Mouse (Mus musculus) limb, embryonic 12.5 days (tissue): ENCODE results near the gene Slc24a2. TPM values are rescaled to one million over a fixed set of nuclear protein-coding genes. Genes with fewer than 3 reads are reported as not detected.

Source experiments
- ATAC-seq: fragments of 200-750 bp; cut with Nextera tagmentation; 2 replicates; pipeline ENCODE4 v1.8.0; 2017; ENCODE audit warnings: low read depth, moderate TSS enrichment; ENCODE audit not compliant: insufficient number of reproducible peaks, insufficient read depth, low FRiP score, low TSS enrichment
- H3K27ac ChIP-seq: fragments of 300-500 bp; sonication (generic); 2 replicates; pipeline ENCODE4 v1.5.1; 2016; ENCODE audit warnings: mild to moderate bottlenecking, moderate library complexity
- H3K27me3 ChIP-seq: fragments of 300-500 bp; sonication (generic); 2 replicates; pipeline ENCODE4 v1.6.1; 2016; ENCODE audit warnings: mild to moderate bottlenecking, moderate library complexity
- H3K36me3 ChIP-seq: fragments of 300-500 bp; sonication (generic); 2 replicates; pipeline ENCODE4 v1.6.1; 2016; ENCODE audit warnings: mild to moderate bottlenecking, moderate library complexity
- H3K4me1 ChIP-seq: fragments of 300-500 bp; sonication (generic); replicated peaks from 2 replicates; pipeline ENCODE4 v1.6.1; 2016
- H3K4me2 ChIP-seq: fragments of 300-500 bp; sonication (generic); 2 replicates; pipeline ENCODE4 v1.6.1; 2016; ENCODE audit warnings: mild to moderate bottlenecking, moderate library complexity
- H3K4me3 ChIP-seq: fragments of 300-500 bp; sonication (generic); replicated peaks from 2 replicates; pipeline ENCODE4 v1.5.1; 2016; ENCODE audit warnings: mild to moderate bottlenecking
- H3K9ac ChIP-seq: fragments of 300-500 bp; sonication (generic); replicated peaks from 2 replicates; pipeline ENCODE4 v1.6.1; 2016; ENCODE audit warnings: mild to moderate bottlenecking, moderate library complexity
- H3K9me3 ChIP-seq: fragments of 300-500 bp; sonication (generic); 2 replicates; pipeline ENCODE4 v1.6.1; 2016; ENCODE audit warnings: mild to moderate bottlenecking, moderate library complexity
- WGBS: fragments of 180-500 bp; shearing (Covaris S2); methylation state at CpG from one replicate; pipeline ENCODE4 v1.1.7; 2016; 5-methylcytosine and 5-hydroxymethylcytosine counted together
- polyA plus RNA-seq: library from polyadenylated mRNA; unstranded; fragments of >200 nt; fragmentation: Nextera tagmentation; extraction: Ambion mirVana; gene quantifications from 2 replicates; pipeline ENCODE4 v1.2.1, GENCODE M21; 2016

The Slc24a2 gene
- polyA plus RNA-seq, 1 experiment from 2014 or later, result 0.15 TPM

DNA sequence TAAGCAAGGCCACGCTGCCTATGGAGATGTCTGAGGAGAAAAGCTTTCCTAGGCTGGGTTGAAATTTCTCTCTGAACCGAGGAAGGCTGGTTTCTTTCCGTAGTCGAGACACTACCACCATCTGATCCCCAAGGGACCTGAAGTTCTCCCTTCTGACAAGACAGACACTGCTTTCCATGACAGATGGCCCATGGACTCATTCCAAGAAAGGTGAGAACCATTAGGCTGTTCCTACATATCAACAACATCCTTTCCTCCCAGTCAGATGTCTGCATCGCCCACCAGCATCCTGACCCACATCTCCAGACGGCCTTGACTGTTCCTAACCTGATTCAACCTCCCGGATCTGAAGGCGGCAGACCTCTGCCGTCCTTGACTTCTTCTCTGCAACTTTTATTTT is 187.0 kb downstream of the Slc24a2 start:
- Histone ChIP-seq H3K4me2 (no peak overlapping the region), H3K4me3 (no peak overlapping the region), H3K9ac (no peak overlapping the region), H3K27me3 (no peaks in the 10 kb centered on the region), H3K36me3 (no peaks in the 10 kb centered on the region), H3K4me1 (no peaks in the 10 kb centered on the region), H3K9me3 (no peaks in the 10 kb centered on the region), H3K27ac (no peak overlapping the region)
- WGBS, result 90% methylated on average over 9 of the region's 9 CpGs
- ATAC-seq, result no peak

GRCm38 (mm10) chr4:87041412-87041997 is 188.8 kb downstream of the Slc24a2 start:
- H3K27ac ChIP-seq, result no peak overlapping the region
- no peak overlapping the region for H3K4me2 ChIP-seq
- no peak for ATAC-seq
- WGBS, result 82% methylated on average over 7 of the region's 7 CpGs
- 0 out of 2 replicates have a peak, but pooled peaks cover 3% of the 10 kb centered on the region for H3K27me3 ChIP-seq
- H3K9me3 ChIP-seq, result no peaks in the 10 kb centered on the region
- no peak overlapping the region for H3K9ac ChIP-seq
- H3K4me3 ChIP-seq, result no peak overlapping the region
- no peaks in the 10 kb centered on the region for H3K36me3 ChIP-seq
- H3K4me1 ChIP-seq, result no peaks in the 10 kb centered on the region

- Histone ChIP-seq H3K36me3 (no peaks in the 10 kb centered on the region), H3K9me3 (no peaks in the 10 kb centered on the region), H3K27me3 (0 out of 2 replicates have a peak, but pooled peaks cover 3% of the 10 kb centered on the region), H3K27ac (no peak overlapping the region), H3K4me1 (no peaks in the 10 kb centered on the region), H3K4me2 (no peak overlapping the region), H3K9ac (no peak overlapping the region), H3K4me3 (no peak overlapping the region)
- 78% methylated on average over 4 of the region's 4 CpGs for WGBS
- ATAC-seq, result no peak
Observed at GRCm38 (mm10) chr4:87037592-87037991, 192.7 kb downstream of the Slc24a2 start.

- H3K27ac ChIP-seq, result no peak overlapping the region
- 0 out of 2 replicates have a peak, but pooled peaks cover 3% of the 10 kb centered on the region for H3K27me3 ChIP-seq
- no peaks in the 10 kb centered on the region for H3K9me3 ChIP-seq
- H3K9ac ChIP-seq, result no peak overlapping the region
- WGBS, result 76% methylated on average over 5 of the region's 5 CpGs
- no peak overlapping the region for H3K4me3 ChIP-seq
- H3K4me1 ChIP-seq, result no peaks in the 10 kb centered on the region
- no peaks in the 10 kb centered on the region for H3K36me3 ChIP-seq
- ATAC-seq, result no peak
- H3K4me2 ChIP-seq, result no peak overlapping the region
Observed at GRCm38 (mm10) chr4:87036507-87036906, 193.8 kb downstream of the Slc24a2 start.

- Histone ChIP-seq H3K27me3 (0 out of 2 replicates have a peak, but pooled peaks cover 3% of the 10 kb centered on the region), H3K36me3 (no peaks in the 10 kb centered on the region), H3K9me3 (no peaks in the 10 kb centered on the region), H3K9ac (no peak overlapping the region), H3K27ac (no peak overlapping the region), H3K4me2 (no peak overlapping the region), H3K4me1 (no peaks in the 10 kb centered on the region), H3K4me3 (no peak overlapping the region)
- ATAC-seq, result no peak
- 88% methylated on average over 10 of the region's 10 CpGs for WGBS
Observed at GRCm38 (mm10) chr4:87035701-87036100, 194.6 kb downstream of the Slc24a2 start.

- H3K4me3 ChIP-seq, result no peak overlapping the region
- no peaks in the 10 kb centered on the region for H3K4me1 ChIP-seq
- no peaks in the 10 kb centered on the region for H3K9me3 ChIP-seq
- whole genome bisulfite sequencing, result 89% methylated on average over 8 of the region's 8 CpGs
- H3K27ac ChIP-seq, result no peak overlapping the region
- 0 out of 2 replicates have a peak, but pooled peaks cover 3% of the 10 kb centered on the region for H3K27me3 ChIP-seq
- H3K36me3 ChIP-seq, result no peaks in the 10 kb centered on the region
- ATAC-seq, result no peak
- H3K9ac ChIP-seq, result no peak overlapping the region
- no peak overlapping the region for H3K4me2 ChIP-seq
Observed at GRCm38 (mm10) chr4:87032632-87033031, 197.6 kb downstream of the Slc24a2 start.

DNA sequence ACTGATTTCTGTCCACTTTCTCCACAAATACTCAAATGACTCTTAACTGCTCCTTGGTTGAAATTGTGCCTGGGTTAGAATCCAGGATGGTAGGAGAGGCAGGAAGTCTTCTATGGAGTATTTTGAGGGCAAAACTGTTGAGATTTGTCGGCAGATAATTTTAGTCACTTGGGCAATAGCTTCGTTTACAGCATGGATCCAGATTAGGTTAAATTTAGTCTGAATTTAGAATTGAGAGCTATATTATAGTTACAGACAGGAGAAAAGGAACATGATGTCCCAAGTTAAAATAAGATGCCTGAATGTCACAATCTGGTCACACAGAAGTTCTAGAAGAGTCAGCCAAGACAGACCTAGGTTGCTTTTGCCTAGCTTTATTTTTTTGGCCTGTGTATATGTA is 199.2 kb downstream of the Slc24a2 start:
- no peak overlapping the region for H3K9ac ChIP-seq
- no peaks in the 10 kb centered on the region for H3K27me3 ChIP-seq
- H3K36me3 ChIP-seq, result no peaks in the 10 kb centered on the region
- ATAC-seq, result no peak
- no peak overlapping the region for H3K4me3 ChIP-seq
- H3K9me3 ChIP-seq, result no peaks in the 10 kb centered on the region
- 87% methylated on average over 2 of the region's 2 CpGs for WGBS
- no peak overlapping the region for H3K4me2 ChIP-seq
- no peaks in the 10 kb centered on the region for H3K4me1 ChIP-seq
- H3K27ac ChIP-seq, result no peak overlapping the region

- Histone ChIP-seq H3K9me3 (no peaks in the 10 kb centered on the region), H3K4me1 (no peaks in the 10 kb centered on the region), H3K36me3 (no peaks in the 10 kb centered on the region), H3K27me3 (no peaks in the 10 kb centered on the region), H3K4me2 (no peak overlapping the region), H3K27ac (no peak overlapping the region), H3K4me3 (no peak overlapping the region), H3K9ac (no peak overlapping the region)
- WGBS, result 80% methylated on average over 14 of the region's 14 CpGs
- ATAC-seq, result no peak
Observed at GRCm38 (mm10) chr4:87026311-87027151, 203.7 kb downstream of the Slc24a2 start.

DNA sequence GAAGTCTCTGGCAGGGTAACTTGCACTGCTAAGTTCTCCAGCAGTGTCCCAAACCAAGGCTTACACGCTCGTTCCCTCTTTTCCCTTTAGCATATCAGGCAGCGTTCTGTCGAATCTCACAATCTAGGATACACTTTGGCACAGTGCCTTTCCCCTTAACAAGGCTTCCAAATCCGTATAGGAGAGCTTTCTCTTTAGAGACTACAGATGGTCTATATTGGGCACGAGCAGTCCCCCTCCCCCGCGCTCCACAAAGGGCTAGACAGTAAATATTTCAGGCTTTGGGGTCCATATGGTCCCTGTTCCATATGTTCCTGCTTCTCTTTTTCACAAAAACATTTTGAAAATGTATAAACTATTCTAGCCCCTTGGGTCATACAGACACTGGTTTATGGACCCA is 205.7 kb downstream of the Slc24a2 start:
- H3K4me3 ChIP-seq, result no peak overlapping the region
- WGBS, result 82% methylated on average over 8 of the region's 8 CpGs
- H3K9ac ChIP-seq, result no peak overlapping the region
- no peaks in the 10 kb centered on the region for H3K9me3 ChIP-seq
- H3K4me1 ChIP-seq, result no peaks in the 10 kb centered on the region
- H3K27me3 ChIP-seq, result no peaks in the 10 kb centered on the region
- no peaks in the 10 kb centered on the region for H3K36me3 ChIP-seq
- no peak overlapping the region for H3K27ac ChIP-seq
- H3K4me2 ChIP-seq, result no peak overlapping the region
- no peak for ATAC-seq

DNA sequence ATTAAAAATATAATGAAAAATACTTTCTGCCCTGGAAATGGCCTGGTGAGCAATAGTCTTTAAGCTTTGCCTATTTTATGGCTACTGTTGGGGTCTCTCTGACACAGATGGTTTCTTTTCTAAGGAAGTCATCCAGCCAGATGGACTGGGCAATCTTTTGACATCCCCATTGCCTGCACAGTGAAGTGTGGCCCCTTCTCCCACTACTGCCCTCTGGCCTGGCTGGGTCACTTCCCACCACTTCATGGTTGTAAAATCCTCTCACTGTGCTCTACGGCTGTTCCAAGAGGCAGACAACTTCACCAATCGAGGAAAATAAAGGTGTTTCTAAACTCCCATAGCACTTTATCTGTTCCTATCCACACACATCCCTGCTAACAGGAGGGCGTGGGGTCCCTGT is 208.7 kb downstream of the Slc24a2 start:
- no peak for ATAC-seq
- H3K36me3 ChIP-seq, result no peaks in the 10 kb centered on the region

GRCm38 (mm10) chr4:87019486-87020105 is 210.7 kb downstream of the Slc24a2 start:
- H3K9ac ChIP-seq, result no peak overlapping the region
- no peak overlapping the region for H3K27ac ChIP-seq

More for the DNA sequence above, 208.7 kb downstream of the Slc24a2 start:
- H3K27me3 ChIP-seq, result no peaks in the 10 kb centered on the region
- H3K27ac ChIP-seq, result no peak overlapping the region
- 61% methylated on average over 3 of the region's 3 CpGs for WGBS
- H3K4me1 ChIP-seq, result peaks cover 2% of the 10 kb centered on the region; the same call in 1 of the 2 replicates
- no peaks in the 10 kb centered on the region for H3K9me3 ChIP-seq
- H3K9ac ChIP-seq, result no peak overlapping the region
- H3K4me3 ChIP-seq, result no peak overlapping the region
- H3K4me2 ChIP-seq, result no peak overlapping the region

More at GRCm38 (mm10) chr4:87019486-87020105, 210.7 kb downstream of the Slc24a2 start:
- Histone ChIP-seq H3K4me1 (peaks cover 2% of the 10 kb centered on the region; the same call in 1 of the 2 replicates), H3K9me3 (no peaks in the 10 kb centered on the region), H3K4me3 (no peak overlapping the region), H3K36me3 (no peaks in the 10 kb centered on the region), H3K4me2 (no peak overlapping the region), H3K27me3 (no peaks in the 10 kb centered on the region)
- WGBS, result 57% methylated on average over 13 of the region's 13 CpGs
- ATAC-seq, result no peak
